Mouse (Mus musculus) intestine, postnatal 0 days (tissue): ENCODE measurements at regions not wholly inside any gene's neighbourhood (a gene's known extent, or its start where the extent isn't known, plus 50 kb on each side); places are given as distances from the start of the nearest gene placed in this dataset.

ENCODE experiments used
- ATAC-seq: fragments of 200-750 bp; cut with Nextera tagmentation; 2 replicates; pipeline ENCODE4 v1.8.0; 2017; ENCODE audit warnings: mild to moderate bottlenecking, moderate TSS enrichment, moderate library complexity
- H3K27ac ChIP-seq: fragments of 300-500 bp; sonication (generic); 2 replicates; pipeline ENCODE4 v1.5.1; 2014; ENCODE audit warnings: mild to moderate bottlenecking, low read depth, low read length, moderate library complexity
- H3K27me3 ChIP-seq: fragments of 300-500 bp; sonication (generic); replicated peaks from 2 replicates; pipeline ENCODE4 v1.6.1; 2014; ENCODE audit warnings: low read length, mixed read lengths; ENCODE audit not compliant: control insufficient read depth, insufficient read depth
- H3K36me3 ChIP-seq: fragments of 300-500 bp; sonication (generic); 2 replicates; pipeline ENCODE4 v1.6.1; 2014; ENCODE audit warnings: mild to moderate bottlenecking, moderate library complexity; ENCODE audit not compliant: control insufficient read depth, insufficient read depth
- H3K4me1 ChIP-seq: fragments of 300-500 bp; sonication (generic); replicated peaks from 2 replicates; pipeline ENCODE4 v1.6.1; 2014; ENCODE audit warnings: antibody characterized with exemption, low read length, mixed read lengths; ENCODE audit not compliant: control insufficient read depth, insufficient read depth
- H3K4me2 ChIP-seq: fragments of 300-500 bp; sonication (generic); replicated peaks from 2 replicates; pipeline ENCODE4 v1.6.1; 2014; ENCODE audit warnings: low read depth, mild to moderate bottlenecking, moderate library complexity
- H3K4me3 ChIP-seq: fragments of 300-500 bp; sonication (generic); 2 replicates; pipeline ENCODE4 v1.5.1; 2014; ENCODE audit warnings: low read depth, low read length
- H3K9ac ChIP-seq: fragments of 300-500 bp; sonication (generic); 2 replicates; pipeline ENCODE4 v1.6.1; 2014; ENCODE audit warnings: mild to moderate bottlenecking, low read depth, low read length
- H3K9me3 ChIP-seq: fragments of 300-500 bp; sonication (generic); 2 replicates; pipeline ENCODE4 v1.6.1; 2016; ENCODE audit warnings: mixed run types; ENCODE audit not compliant: control insufficient read depth
- CTCF ChIP-seq: sonication (generic); IDR thresholded peaks from 2 replicates; pipeline ENCODE4 v1.5.1; 2016; ENCODE audit warnings: low read depth, mild to moderate bottlenecking, control low read depth, antibody characterized with exemption, moderate library complexity
- WGBS: fragments of 180-500 bp; shearing (Covaris S2); extraction: QIAGEN DNeasy Blood & Tissue Kit; methylation state at CpG from one replicate; pipeline ENCODE4 v1.1.7; 2014; 5-methylcytosine and 5-hydroxymethylcytosine counted together

GRCm38 (mm10) chr9:116311364-116311763, 136.2 kb upstream of the Tgfbr2 start:
- no peak for TF ChIP-seq CTCF
- no peaks in the 10 kb centered on the region for H3K4me1 ChIP-seq
- H3K9me3 ChIP-seq: no peaks in the 10 kb centered on the region
- no peaks in the 10 kb centered on the region for H3K27me3 ChIP-seq
- no peak for ATAC-seq
- H3K9ac ChIP-seq: no peak overlapping the region
- H3K4me2 ChIP-seq: no peak overlapping the region
- H3K4me3 ChIP-seq: no peak overlapping the region
- H3K36me3 ChIP-seq: no peaks in the 10 kb centered on the region
- H3K27ac ChIP-seq: no peak overlapping the region
- WGBS: 72% methylated on average over 3 of the region's 3 CpGs

DNA sequence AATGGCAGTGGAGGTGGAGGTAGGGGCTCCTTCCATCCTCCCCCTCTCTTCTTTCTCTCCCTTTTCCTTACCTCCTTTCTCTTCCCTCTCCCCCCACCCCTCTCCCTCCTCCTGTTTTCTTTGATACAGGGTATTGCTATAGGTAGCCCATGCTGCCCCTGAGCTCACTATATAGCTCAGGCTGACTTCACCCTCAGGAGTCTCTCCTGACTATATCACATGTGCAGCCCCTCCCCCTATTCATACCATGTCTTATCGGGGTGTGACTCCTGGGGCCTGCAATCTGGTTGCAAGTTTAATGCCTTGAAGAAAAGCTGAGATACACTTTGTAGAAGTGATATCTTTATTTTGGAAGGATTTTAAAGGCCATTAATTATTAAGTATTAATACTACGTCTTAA, 126.4 kb upstream of the Tgfbr2 start:
- no peaks in the 10 kb centered on the region for H3K27me3 ChIP-seq
- no peak for TF ChIP-seq CTCF
- H3K4me2 ChIP-seq: no peak overlapping the region
- H3K9ac ChIP-seq: no peak overlapping the region
- 63% methylated on average over 2 of the region's 2 CpGs for WGBS
- no peak overlapping the region for H3K27ac ChIP-seq
- ATAC-seq: no peak
- H3K9me3 ChIP-seq: no peaks in the 10 kb centered on the region
- H3K4me3 ChIP-seq: no peak overlapping the region
- H3K4me1 ChIP-seq: no peaks in the 10 kb centered on the region; the same call in 1 of the 2 replicates
- no peaks in the 10 kb centered on the region for H3K36me3 ChIP-seq

GRCm38 (mm10) chr9:116298791-116299190, 123.6 kb upstream of the Tgfbr2 start:
- no peak for TF ChIP-seq CTCF
- Histone ChIP-seq H3K36me3 (no peaks in the 10 kb centered on the region), H3K4me2 (no peak overlapping the region), H3K4me1 (no peaks in the 10 kb centered on the region; the same call in 1 of the 2 replicates), H3K9me3 (no peaks in the 10 kb centered on the region), H3K4me3 (no peak overlapping the region), H3K27ac (no peak overlapping the region), H3K9ac (no peak overlapping the region), H3K27me3 (no peaks in the 10 kb centered on the region)
- no peak for ATAC-seq
- 86% methylated on average over 4 of the region's 4 CpGs for WGBS

DNA sequence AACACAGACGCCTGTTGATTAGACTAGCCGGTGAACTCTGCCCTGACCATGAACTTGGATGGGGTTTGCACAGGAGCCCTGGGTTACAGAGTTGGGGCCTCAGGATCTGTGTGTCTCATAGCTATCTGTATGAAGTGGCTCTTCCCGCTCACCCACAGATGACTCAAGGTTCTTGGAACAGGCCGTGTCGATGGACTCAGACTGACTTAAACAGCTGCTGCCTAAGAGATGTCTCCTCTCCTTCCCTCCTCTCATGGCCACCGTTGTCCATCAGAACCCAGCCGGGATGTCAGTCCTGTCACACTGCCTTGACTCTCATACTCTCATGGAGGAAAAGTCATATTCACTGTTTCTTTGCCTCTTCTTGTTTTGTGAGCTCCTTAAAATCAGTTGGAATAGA, 121.2 kb upstream of the Tgfbr2 start:
- Histone ChIP-seq H3K9me3 (no peaks in the 10 kb centered on the region), H3K4me2 (no peak overlapping the region), H3K27me3 (no peaks in the 10 kb centered on the region), H3K27ac (no peak overlapping the region), H3K4me1 (no peaks in the 10 kb centered on the region; the same call in 1 of the 2 replicates), H3K36me3 (no peaks in the 10 kb centered on the region), H3K9ac (no peak overlapping the region), H3K4me3 (no peak overlapping the region)
- 74% methylated on average over 7 of the region's 7 CpGs for WGBS
- TF ChIP-seq CTCF: no peak
- ATAC-seq: no peak

DNA sequence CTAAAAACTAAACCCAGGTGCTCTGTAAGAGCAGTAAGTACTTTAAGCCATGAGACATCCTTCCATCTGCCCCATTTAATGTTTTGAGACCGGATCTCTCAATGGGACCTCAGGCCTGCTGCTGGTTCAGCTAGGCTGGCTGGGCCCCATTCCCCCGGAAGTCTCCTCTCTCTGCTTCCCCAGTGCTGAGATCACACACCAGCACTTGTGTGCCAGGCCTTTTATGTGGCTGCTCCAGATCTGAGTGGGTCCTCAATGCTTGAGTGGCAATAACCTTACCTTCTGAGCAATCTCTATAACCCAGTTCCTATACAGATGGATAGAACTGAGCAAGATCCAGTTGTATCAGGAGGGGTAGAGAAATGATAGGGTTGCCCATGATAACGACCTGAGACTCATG, 118.9 kb upstream of the Tgfbr2 start:
- H3K9me3 ChIP-seq: no peaks in the 10 kb centered on the region
- H3K9ac ChIP-seq: no peak overlapping the region
- no peak for ATAC-seq
- H3K36me3 ChIP-seq: no peaks in the 10 kb centered on the region
- H3K4me3 ChIP-seq: no peak overlapping the region
- no peak for TF ChIP-seq CTCF
- no peak overlapping the region for H3K27ac ChIP-seq
- no peaks in the 10 kb centered on the region for H3K27me3 ChIP-seq
- no peak overlapping the region for H3K4me2 ChIP-seq
- no peaks in the 10 kb centered on the region; the same call in 1 of the 2 replicates for H3K4me1 ChIP-seq
- WGBS: 82% methylated on average over 3 of the region's 3 CpGs

DNA sequence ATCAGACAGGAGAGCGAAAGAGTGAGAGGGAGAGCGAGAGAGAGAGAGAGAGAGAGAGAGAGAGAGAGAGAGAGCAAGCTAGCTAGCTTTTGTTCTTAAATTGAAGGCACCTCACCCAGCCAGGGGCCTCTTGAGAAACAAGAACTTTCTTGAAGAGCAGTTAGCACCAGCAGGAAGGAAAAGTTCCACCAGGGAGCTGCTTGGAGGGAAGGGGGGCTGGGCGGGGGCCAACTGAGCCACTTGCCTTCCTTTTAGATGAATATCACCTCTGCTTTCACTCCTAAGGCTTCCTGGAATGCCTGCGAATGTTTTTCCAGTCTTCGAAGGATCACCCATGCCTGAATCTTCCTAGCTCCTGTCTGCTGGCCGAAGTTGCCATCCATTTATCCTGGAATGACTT, 118.0 kb upstream of the Tgfbr2 start:
- Histone ChIP-seq H3K9me3 (no peaks in the 10 kb centered on the region), H3K4me1 (no peaks in the 10 kb centered on the region; the same call in 1 of the 2 replicates), H3K27ac (no peak overlapping the region), H3K36me3 (no peaks in the 10 kb centered on the region), H3K27me3 (no peaks in the 10 kb centered on the region), H3K4me2 (no peak overlapping the region), H3K9ac (no peak overlapping the region), H3K4me3 (no peak overlapping the region)
- no peak for ATAC-seq
- TF ChIP-seq CTCF: no peak
- 78% methylated on average over 6 of the region's 6 CpGs for WGBS

DNA sequence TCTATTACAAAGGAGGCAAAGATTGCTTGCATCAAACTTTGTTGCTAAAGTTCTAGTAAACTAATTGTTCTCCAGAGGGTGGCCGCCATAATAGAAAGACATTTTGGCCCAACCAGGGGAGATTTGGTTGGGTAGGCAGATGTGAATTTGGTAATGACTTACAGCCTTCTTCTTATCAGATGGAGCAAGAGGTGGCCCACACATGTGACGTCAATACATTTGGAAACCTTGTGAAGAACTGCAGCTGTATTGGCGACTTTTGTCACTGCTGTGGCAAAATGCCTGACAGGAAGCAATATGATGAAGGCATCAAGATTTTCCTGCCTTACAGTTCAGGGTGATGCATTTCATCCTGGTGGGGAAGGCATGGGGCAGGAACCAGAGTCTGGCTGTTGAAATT, 116.5 kb upstream of the Tgfbr2 start:
- H3K27ac ChIP-seq: no peak overlapping the region
- ATAC-seq: no peak
- no peaks in the 10 kb centered on the region; the same call in 1 of the 2 replicates for H3K4me1 ChIP-seq
- H3K4me2 ChIP-seq: no peak overlapping the region
- no peaks in the 10 kb centered on the region for H3K27me3 ChIP-seq
- no peak overlapping the region for H3K9ac ChIP-seq
- TF ChIP-seq CTCF: no peak
- H3K9me3 ChIP-seq: no peaks in the 10 kb centered on the region
- no peaks in the 10 kb centered on the region for H3K36me3 ChIP-seq
- 87% methylated on average over 3 of the region's 3 CpGs for whole genome bisulfite sequencing
- no peak overlapping the region for H3K4me3 ChIP-seq
